Mouse (Mus musculus) embryonic facial prominence, embryonic 14.5 days (tissue): ENCODE results near the gene Ddx11. TPM values are rescaled to one million over a fixed set of nuclear protein-coding genes. Genes with fewer than 3 reads are reported as not detected.

Experiments used
- ATAC-seq: fragments of 200-750 bp; cut with Nextera tagmentation; 2 replicates; pipeline ENCODE4 v1.8.0; 2017; ENCODE audit warnings: low read depth, moderate number of reproducible peaks, moderate TSS enrichment
- DNase-seq: peaks from one replicate; pipeline ENCODE4 v3.0.0-alpha.2; 2015; ENCODE audit warnings: low spot score
- H3K27ac ChIP-seq: fragments of 300-500 bp; sonication (generic); replicated peaks from 2 replicates; pipeline ENCODE4 v1.5.1; 2014; ENCODE audit warnings: low read depth, mild to moderate bottlenecking, low read length, moderate library complexity
- H3K27me3 ChIP-seq: fragments of 300-500 bp; sonication (generic); replicated peaks from 2 replicates; pipeline ENCODE4 v1.6.1; 2014; ENCODE audit warnings: low read length; ENCODE audit not compliant: control insufficient read depth, insufficient read depth
- H3K36me3 ChIP-seq: fragments of 300-500 bp; sonication (generic); 2 replicates; pipeline ENCODE4 v1.6.1; 2014; ENCODE audit warnings: low read length, mixed read lengths; ENCODE audit not compliant: control insufficient read depth, insufficient read depth
- H3K4me1 ChIP-seq: fragments of 300-500 bp; sonication (generic); 2 replicates; pipeline ENCODE4 v1.6.1; 2014; ENCODE audit warnings: antibody characterized with exemption, low read length; ENCODE audit not compliant: control insufficient read depth, insufficient read depth
- H3K4me2 ChIP-seq: fragments of 300-500 bp; sonication (generic); 2 replicates; pipeline ENCODE4 v1.6.1; 2014; ENCODE audit warnings: low read depth, mild to moderate bottlenecking, low read length, moderate library complexity, mixed read lengths
- H3K4me3 ChIP-seq: fragments of 300-500 bp; sonication (generic); 2 replicates; pipeline ENCODE4 v1.5.1; 2014; ENCODE audit warnings: low read depth, mild to moderate bottlenecking, low read length
- H3K9ac ChIP-seq: fragments of 300-500 bp; sonication (generic); 2 replicates; pipeline ENCODE4 v1.6.1; 2014; ENCODE audit warnings: low read depth, mild to moderate bottlenecking, low read length, moderate library complexity, mixed read lengths
- H3K9me3 ChIP-seq: fragments of 300-500 bp; sonication (generic); 2 replicates; pipeline ENCODE4 v1.6.1; 2016; ENCODE audit warnings: low read length; ENCODE audit not compliant: control insufficient read depth
- WGBS: fragments of 180-500 bp; shearing (Covaris S2); extraction: QIAGEN DNeasy Blood & Tissue Kit; methylation state at CpG from one replicate; pipeline ENCODE4 v1.1.7; 2014; 5-methylcytosine and 5-hydroxymethylcytosine counted together
- polyA plus RNA-seq: library from polyadenylated mRNA; unstranded; fragments of >200 nt; fragmentation: Nextera tagmentation; extraction: Ambion mirVana; gene quantifications from 2 replicates; pipeline ENCODE4 v1.2.1, GENCODE M21; 2014

Gene Ddx11
- polyA plus RNA-seq, 1 experiment from 2014 or later: 11.1 TPM

- no peak overlapping the region for H3K4me2 ChIP-seq
- no peak overlapping the region for H3K4me3 ChIP-seq
- H3K36me3 ChIP-seq: peaks cover 47% of the 10 kb centered on the region
- H3K9me3 ChIP-seq: no peaks in the 10 kb centered on the region
- H3K27me3 ChIP-seq: no peaks in the 10 kb centered on the region
- ATAC-seq: no peak
- H3K9ac ChIP-seq: no peak overlapping the region
- no peak overlapping the region for H3K27ac ChIP-seq
- H3K4me1 ChIP-seq: no peaks in the 10 kb centered on the region
- no peak for DNase-seq
Measured at GRCm38 (mm10) chr17:66090251-66090650, 33.1 kb upstream of the Ddx11 start.

- Histone ChIP-seq H3K36me3 (peaks cover 37% of the 10 kb centered on the region), H3K27ac (no peak overlapping the region), H3K27me3 (no peaks in the 10 kb centered on the region), H3K9me3 (no peaks in the 10 kb centered on the region), H3K4me3 (no peak overlapping the region), H3K9ac (no peak overlapping the region), H3K4me2 (no peak overlapping the region), H3K4me1 (no peaks in the 10 kb centered on the region)
- 85% methylated on average over 2 of the region's 2 CpGs for WGBS
- DNase-seq: no peak
- ATAC-seq: no peak
Measured at GRCm38 (mm10) chr17:66091392-66091791, 31.9 kb upstream of the Ddx11 start.

GRCm38 (mm10) chr17:66092065-66092464 is 31.3 kb upstream of the Ddx11 start:
- Histone ChIP-seq H3K36me3 (peaks cover 30% of the 10 kb centered on the region), H3K9ac (no peak overlapping the region), H3K4me2 (no peak overlapping the region), H3K27ac (no peak overlapping the region), H3K9me3 (no peaks in the 10 kb centered on the region), H3K4me1 (no peaks in the 10 kb centered on the region), H3K4me3 (no peak overlapping the region), H3K27me3 (no peaks in the 10 kb centered on the region)
- DNase-seq (no peak), ATAC-seq (no peak)
- 91% methylated on average over 2 of the region's 2 CpGs for WGBS

- DNase-seq (no peak), ATAC-seq (no peak)
- Histone ChIP-seq H3K9me3 (no peaks in the 10 kb centered on the region), H3K36me3 (peaks cover 24% of the 10 kb centered on the region), H3K4me1 (no peaks in the 10 kb centered on the region), H3K9ac (no peak overlapping the region), H3K27me3 (no peaks in the 10 kb centered on the region), H3K4me3 (no peak overlapping the region), H3K27ac (no peak overlapping the region), H3K4me2 (no peak overlapping the region)
- 74% methylated on average over 3 of the region's 3 CpGs for WGBS
Measured at GRCm38 (mm10) chr17:66092664-66093063, 30.7 kb upstream of the Ddx11 start.

- WGBS: 1% methylated on average over 24 of the region's 41 CpGs
- Histone ChIP-seq H3K4me2 (peak overlapping the region; percentile 92), H3K9ac (peak overlapping the region; percentile 96), H3K4me3 (peak overlapping the region; percentile 97), H3K9me3 (no peaks in the 10 kb centered on the region), H3K4me1 (peaks cover 8% of the 10 kb centered on the region), H3K27me3 (no peaks in the 10 kb centered on the region), H3K27ac (peak overlapping the region; percentile 94), H3K36me3 (no peaks in the 10 kb centered on the region)
- ATAC-seq (peak; percentile 44), DNase-seq (peak; percentile 38)
Measured at GRCm38 (mm10) chr17:66100566-66101379, 22.5 kb upstream of the Ddx11 start.

- DNase-seq (peak; percentile 99), ATAC-seq (peak; percentile 99)
- peaks cover 8% of the 10 kb centered on the region for H3K4me1 ChIP-seq
- no peaks in the 10 kb centered on the region for H3K36me3 ChIP-seq
- H3K4me2 ChIP-seq: peak within 1 kb of the TSS; percentile 92
- H3K27me3 ChIP-seq: no peaks in the 10 kb centered on the region
- no peaks in the 10 kb centered on the region for H3K9me3 ChIP-seq
- H3K27ac ChIP-seq: peak within 1 kb of the TSS; percentile 94
- under 1% methylated on average over 30 of the region's 67 CpGs for WGBS
- H3K4me3 ChIP-seq: peak within 1 kb of the TSS; percentile 97
- H3K9ac ChIP-seq: peak within 1 kb of the TSS; percentile 96
Measured at GRCm38 (mm10) chr17:66101380-66102330, 21.7 kb upstream of the Ddx11 start, which contains the start of gene Ndufv2. Gene Ndufv2 (minus strand): TSS chr17:66101559.

- H3K9ac ChIP-seq: no peak overlapping the region
- H3K36me3 ChIP-seq: no peaks in the 10 kb centered on the region
- DNase-seq: no peak
- no peak for ATAC-seq
- no peak overlapping the region for H3K4me3 ChIP-seq
- H3K27me3 ChIP-seq: no peaks in the 10 kb centered on the region
- WGBS: 85% methylated on average over 7 of the region's 7 CpGs
- H3K4me2 ChIP-seq: no peak overlapping the region
- H3K9me3 ChIP-seq: no peaks in the 10 kb centered on the region
- peaks cover 8% of the 10 kb centered on the region for H3K4me1 ChIP-seq
- H3K27ac ChIP-seq: no peak overlapping the region
Measured at GRCm38 (mm10) chr17:66104076-66104475, 19.2 kb upstream of the Ddx11 start.

GRCm38 (mm10) chr17:66106601-66107267 is 16.6 kb upstream of the Ddx11 start:
- ATAC-seq (no peak), DNase-seq (peak; percentile 86)
- Histone ChIP-seq H3K9me3 (no peaks in the 10 kb centered on the region), H3K4me3 (no peak overlapping the region), H3K27me3 (no peaks in the 10 kb centered on the region), H3K36me3 (no peaks in the 10 kb centered on the region), H3K4me1 (no peaks in the 10 kb centered on the region), H3K9ac (no peak overlapping the region), H3K27ac (no peak overlapping the region), H3K4me2 (no peak overlapping the region)
- WGBS: 50% methylated on average over 10 of the region's 10 CpGs
